In the genomic region with DNA sequence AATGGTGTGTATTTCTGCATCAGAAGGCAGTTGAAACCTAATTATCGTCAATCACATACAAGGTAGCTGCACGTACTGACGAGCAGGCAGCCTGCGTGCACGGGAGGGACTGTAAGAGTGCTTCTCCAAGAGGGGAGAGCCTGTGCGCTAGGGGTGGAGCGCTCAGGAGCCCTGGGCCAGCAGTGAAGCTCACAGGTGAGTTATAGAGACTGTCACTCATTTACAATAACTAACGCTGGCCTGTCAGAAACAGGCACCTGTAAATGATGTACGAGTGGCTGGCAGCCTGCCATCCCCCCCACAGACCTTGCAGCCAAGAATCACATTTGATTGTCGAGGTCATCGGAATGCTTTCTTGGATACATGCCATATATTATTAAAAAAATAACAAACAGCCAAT, we compare ENCODE assay signal across 9 mouse cellular contexts.
DNase-seq lines count a peak whose midpoint lies in the region; ATAC-seq and TF ChIP-seq lines count a peak whose summit lies in the region.
"Had no signal": no experiment of that assay in that cellular context is flagged by ENCODE, and none has a peak within 500 bp of the region (broad histone marks: within the 10 kb centered on the region; RNA-seq: fewer than 3 reads in every experiment).

No protein-coding gene starts in this region.

- peak; percentile 36 to 37 for DNase-seq in adrenal gland, adult 18-20 months (ENCODE audit: low spot score in 2 of 2)
- DNase-seq in adrenal gland, postnatal 14 days: peak; percentile 73
- DNase-seq in heart, postnatal 14 days: peak; percentile 13 to 39
- DNase-seq in limb, embryonic 14.5 days (ENCODE audit: low spot score): peak; percentile 32
- no peak for DNase-seq in frontal cortex, postnatal 10 days (ENCODE audit: low spot score in 2 of 2)
- DNase-seq in urinary bladder, adult 18-20 months (ENCODE audit: low spot score in 2 of 2): no peak
- DNase-seq in layer of hippocampus, postnatal 36 days: no peak

- WGBS in limb, embryonic 14.5 days: 25% methylated on average over 11 of the region's 11 CpGs

- no peaks in the 10 kb centered on the region for H3K9me3 ChIP-seq in limb, embryonic 14.5 days (ENCODE audit: control insufficient read depth, low read length)
- H3K9me3 ChIP-seq: neural tube, embryonic 12.5 days had no signal

- peaks cover 8% of the 10 kb centered on the region; the same call in 1 of the 2 replicates for H3K4me1 ChIP-seq in limb, embryonic 14.5 days (ENCODE audit: control insufficient read depth, insufficient read depth, low read length)

- H3K27me3 ChIP-seq in limb, embryonic 14.5 days (ENCODE audit: control insufficient read depth, insufficient read depth, low read length): peaks cover 12% of the 10 kb centered on the region

- H3K4me3 ChIP-seq in limb, embryonic 14.5 days (replicated peaks; ENCODE audit: low read length): no peak overlapping the region
- H3K4me3 ChIP-seq: neural tube, embryonic 12.5 days had no signal

- intact Hi-C loops in heart, postnatal 14 days (cut with DNase I): no loop called here

- H3K9ac ChIP-seq in limb, embryonic 14.5 days (ENCODE audit: low read depth, low read length, severe bottlenecking): no peak overlapping the region
- H3K9ac ChIP-seq: neural tube, embryonic 12.5 days had no signal

- no peak for TF ChIP-seq POLR2A in limb, embryonic 14.5 days (IDR thresholded peaks at IDR 0.05; ENCODE audit: borderline replicate concordance, extremely low read depth, insufficient read depth, insufficient read length)

- no peak overlapping the region; the same call in 1 of the 2 replicates for H3K4me2 ChIP-seq in limb, embryonic 14.5 days (replicated peaks; ENCODE audit: low read depth, low read length, severe bottlenecking)
- H3K4me2 ChIP-seq: neural tube, embryonic 12.5 days had no signal

- H3K36me3 ChIP-seq in limb, embryonic 14.5 days (ENCODE audit: control insufficient read depth, insufficient read depth, low read length): no peaks in the 10 kb centered on the region
- H3K36me3 ChIP-seq: neural tube, embryonic 12.5 days had no signal

- ATAC-seq in limb, embryonic 14.5 days (ENCODE audit: low FRiP score, low read depth): no peak
- no peak for ATAC-seq in granulocyte monocyte progenitor cell, adult 5-6 weeks (replicated peaks; ENCODE audit: poor library complexity, severe bottlenecking)

- H3K27ac ChIP-seq in limb, embryonic 14.5 days (replicated peaks; ENCODE audit: low read depth, low read length): no peak overlapping the region

Comparison
In these comparisons a context has a peak if more than half of its experiments do, and no peak if none do; other contexts are left out.
1. DNase-seq: peak in adrenal gland, adult 18-20 months (2 of 2), adrenal gland, postnatal 14 days (single experiment), heart, postnatal 14 days (2 of 2) and limb, embryonic 14.5 days (single experiment); none in frontal cortex, postnatal 10 days (0 of 2), urinary bladder, adult 18-20 months (0 of 2) and layer of hippocampus, postnatal 36 days (0 of 2).